Mouse (Mus musculus): ENCODE measurements around the gene Snrnp27. TPM values are rescaled to one million over a fixed set of nuclear protein-coding genes. Genes with fewer than 3 reads are reported as not detected.

Gene Snrnp27
- polyA plus RNA-seq (2015; fragmentation: Illumina TruSeq; extraction: RNeasy Lipid Tissue Mini Kit (QIAGEN cat#74804); ENCODE audit: low read depth, low replicate concordance) = 112 TPM

DNA sequence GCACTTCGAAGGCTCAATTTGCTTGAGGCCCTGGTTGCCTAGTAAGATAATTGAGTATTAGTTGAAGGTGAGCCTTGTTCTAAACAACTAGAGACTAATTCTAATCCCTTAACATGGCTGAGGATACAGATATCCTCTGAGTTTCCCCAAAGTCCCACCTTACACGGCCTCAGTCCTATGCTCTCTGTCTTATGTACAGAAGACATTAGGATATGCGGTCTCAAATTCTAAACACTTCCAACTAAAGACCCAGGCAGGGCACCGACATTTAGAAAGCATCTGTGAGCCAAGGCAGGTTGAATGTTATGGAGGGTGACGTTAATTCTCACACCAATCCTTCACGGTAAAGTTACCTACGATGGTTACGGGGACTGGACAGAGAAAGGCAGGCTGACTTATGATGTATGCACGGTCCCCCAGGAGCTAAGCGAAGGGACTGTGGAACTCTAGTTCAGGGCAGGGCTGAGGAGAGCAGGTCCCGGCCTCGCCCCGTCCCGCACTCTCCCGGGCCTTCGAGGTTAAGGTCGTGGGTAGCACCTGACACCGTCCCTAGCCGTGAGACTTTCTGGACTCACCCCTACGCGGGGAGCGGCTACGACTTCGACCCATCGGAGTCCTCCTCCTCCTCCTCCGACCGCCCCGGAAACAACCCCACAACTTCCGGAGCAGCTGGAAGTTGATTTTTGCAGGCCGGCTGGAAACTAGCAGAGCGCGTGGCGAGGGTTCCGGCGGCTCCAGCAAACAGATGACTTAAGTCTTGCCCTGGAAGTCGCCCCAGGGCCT, at the start of gene Snrnp27:
Gene Snrnp27, minus strand, starts transcription at position 651 of the 783 bp plus-strand sequence.

DNA sequence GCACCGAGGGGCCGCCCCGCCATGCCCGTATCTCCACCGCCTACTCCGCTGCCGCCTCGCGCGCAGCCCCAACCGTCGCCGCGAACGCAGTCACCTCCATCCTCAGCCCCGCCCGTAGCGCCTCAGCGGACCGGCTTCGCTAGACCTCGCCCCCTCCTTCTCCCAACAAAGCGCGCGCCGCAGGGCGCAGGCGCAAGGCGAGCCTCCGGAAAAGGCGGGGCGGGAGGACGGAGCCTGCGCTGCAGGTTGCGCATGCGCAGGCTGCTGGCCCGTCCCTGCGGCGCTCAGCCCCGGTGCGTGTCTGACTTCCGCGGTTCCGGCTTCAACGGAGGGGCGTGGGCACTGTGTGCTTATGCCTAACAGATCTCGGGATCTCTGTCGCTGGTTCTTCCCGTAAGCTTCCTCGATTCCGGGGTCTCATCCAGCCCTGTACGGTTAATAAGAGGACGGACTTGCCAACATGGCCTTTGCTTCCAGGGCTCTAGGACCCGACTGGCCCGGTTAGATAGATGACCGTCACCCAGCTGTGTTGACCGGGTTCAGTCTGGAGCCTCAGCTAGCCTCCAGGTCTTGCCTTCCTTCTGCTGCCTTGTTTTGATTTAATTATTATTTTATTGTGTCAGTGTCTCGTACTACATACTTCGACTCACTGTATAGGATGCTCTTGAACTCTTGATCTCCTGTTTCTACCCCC, 49.0 kb upstream of the Snrnp27 start, which contains the start of gene Gmcl1:
Gene Gmcl1, minus strand, starts transcription at position 201 of the 694 bp plus-strand sequence.

DNA sequence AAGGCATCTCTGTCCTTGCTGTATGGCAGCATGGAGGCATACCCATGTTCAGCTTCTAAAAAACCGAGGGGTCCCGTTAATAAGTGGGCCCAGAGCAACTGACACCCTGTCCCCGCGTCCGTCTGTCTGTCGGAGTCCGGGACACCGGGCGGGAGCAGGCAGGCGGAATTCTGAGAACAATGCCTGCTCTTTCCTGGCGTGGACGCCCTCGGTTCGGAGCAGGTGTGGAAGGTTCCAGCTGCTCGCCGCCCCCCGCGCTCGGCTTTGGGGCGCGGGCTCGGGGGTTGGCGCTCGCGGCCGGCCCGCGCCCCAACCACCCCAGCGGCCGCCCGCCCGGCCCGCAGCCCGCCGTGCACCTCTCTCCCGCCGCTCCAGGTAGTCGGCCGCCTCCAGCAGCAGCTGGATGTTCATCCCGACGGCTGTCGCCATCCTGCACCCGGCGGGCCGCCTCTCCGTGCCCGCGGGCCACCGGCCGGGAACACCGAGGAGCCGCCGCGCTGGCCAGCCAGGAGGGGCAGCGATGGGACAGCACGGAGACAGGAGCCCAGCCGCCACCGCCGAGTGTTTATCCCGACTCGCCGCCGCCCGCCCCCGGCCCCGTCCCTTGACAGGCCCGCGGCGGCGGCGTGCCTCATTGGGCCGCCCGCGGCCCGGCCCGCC, 15.6 kb downstream of the Snrnp27 start, which contains the start of gene Mxd1:
Gene Mxd1, minus strand, starts transcription at position 582 of the 660 bp plus-strand sequence.

DNA sequence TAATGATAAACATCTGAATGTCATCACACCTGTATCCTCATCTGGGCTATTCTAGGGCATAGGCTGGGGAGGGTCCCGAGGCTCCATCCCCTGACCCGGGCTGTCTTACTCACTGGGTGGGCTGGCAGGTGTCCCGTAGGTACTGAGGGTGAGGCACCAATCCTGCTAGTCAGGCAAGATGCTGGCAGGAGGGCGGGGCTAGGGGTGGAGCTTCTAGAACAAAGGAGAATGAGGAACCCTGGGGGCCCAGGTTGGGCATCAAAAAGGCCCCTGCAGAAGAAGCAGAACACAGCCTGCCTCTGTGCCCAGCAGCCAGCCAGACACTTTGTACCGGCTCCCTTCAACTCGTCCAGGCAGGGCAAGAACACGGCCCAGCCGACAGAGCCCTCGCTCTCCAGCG, 56.4 kb downstream of the Snrnp27 start, which contains the start of gene Asprv1:
Gene Asprv1, plus strand, starts transcription at position 219 of the 400 bp plus-strand sequence.

Other genes with a start within 250 kb of the Snrnp27 start
- 19.1 TPM for gene C87436, start 246.1 kb downstream of the Snrnp27 start, polyA plus RNA-seq (2015; fragmentation: Illumina TruSeq; extraction: RNeasy Lipid Tissue Mini Kit (QIAGEN cat#74804); ENCODE audit: low read depth, low replicate concordance)
- 169 TPM for gene Pcbp1, start 158.2 kb downstream of the Snrnp27 start, polyA plus RNA-seq (2015; fragmentation: Illumina TruSeq; extraction: RNeasy Lipid Tissue Mini Kit (QIAGEN cat#74804); ENCODE audit: low read depth, low replicate concordance)
- 0.79 TPM for gene Asprv1, start 56.4 kb downstream of the Snrnp27 start, polyA plus RNA-seq (2015; fragmentation: Illumina TruSeq; extraction: RNeasy Lipid Tissue Mini Kit (QIAGEN cat#74804); ENCODE audit: low read depth, low replicate concordance)
- gene Mxd1, start 15.4 kb downstream of the Snrnp27 start, polyA plus RNA-seq (2015; fragmentation: Illumina TruSeq; extraction: RNeasy Lipid Tissue Mini Kit (QIAGEN cat#74804); ENCODE audit: low read depth, low replicate concordance) = 11.7 TPM
- 26.4 TPM for gene Gmcl1, start 48.9 kb upstream of the Snrnp27 start, polyA plus RNA-seq (2015; fragmentation: Illumina TruSeq; extraction: RNeasy Lipid Tissue Mini Kit (QIAGEN cat#74804); ENCODE audit: low read depth, low replicate concordance)
- gene Anxa4, start 109.1 kb upstream of the Snrnp27 start, polyA plus RNA-seq (2015; fragmentation: Illumina TruSeq; extraction: RNeasy Lipid Tissue Mini Kit (QIAGEN cat#74804); ENCODE audit: low read depth, low replicate concordance) = 5.2 TPM
- gene Aak1, start 165.0 kb upstream of the Snrnp27 start, polyA plus RNA-seq (2015; fragmentation: Illumina TruSeq; extraction: RNeasy Lipid Tissue Mini Kit (QIAGEN cat#74804); ENCODE audit: low read depth, low replicate concordance) = 182 TPM